Mouse (Mus musculus): Measurements from ENCODE around the gene Rap1gap. TPM values are rescaled to one million over a fixed set of nuclear protein-coding genes. Genes with fewer than 3 reads are reported as not detected.

The Rap1gap gene
- total RNA-seq (2015; ENCODE audit: low replicate concordance) (not detected in 2 replicates), total RNA-seq (2017; ENCODE audit: low replicate concordance) (not detected in 2 replicates)

DNA sequence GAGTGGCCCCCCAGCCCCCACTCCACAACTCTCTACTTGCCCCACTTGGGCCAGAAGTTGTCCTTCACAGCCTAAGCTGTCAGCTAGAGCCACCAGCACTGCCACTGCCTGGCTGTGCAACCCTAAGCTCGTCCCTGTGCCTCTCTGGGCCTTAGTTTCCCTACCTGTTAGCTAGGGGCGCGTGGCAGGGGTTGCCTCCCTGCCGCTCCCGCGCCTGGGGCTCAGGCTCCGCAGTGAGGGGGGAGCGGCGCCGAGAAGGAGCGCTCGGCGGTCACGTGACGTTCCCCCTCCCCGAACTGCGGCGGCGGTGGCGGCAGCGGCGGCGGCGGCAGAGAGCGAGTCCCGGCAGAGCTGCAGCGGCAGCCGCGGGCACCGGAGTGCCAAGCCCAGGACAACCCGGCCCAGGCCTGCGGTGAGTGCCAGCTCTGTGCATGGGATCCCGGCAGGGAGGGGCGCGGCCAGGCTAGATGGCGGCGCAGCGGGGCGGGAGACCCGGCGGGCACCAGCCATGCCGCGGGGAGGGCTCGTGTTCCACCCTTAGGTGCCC, at the start of gene Rap1gap:
Gene Rap1gap, plus strand, starts transcription at position 294 of the 547 bp plus-strand sequence.
- no peak for ATAC-seq (replicated peaks; ENCODE audit: low FRiP score, poor library complexity, severe bottlenecking)

DNA sequence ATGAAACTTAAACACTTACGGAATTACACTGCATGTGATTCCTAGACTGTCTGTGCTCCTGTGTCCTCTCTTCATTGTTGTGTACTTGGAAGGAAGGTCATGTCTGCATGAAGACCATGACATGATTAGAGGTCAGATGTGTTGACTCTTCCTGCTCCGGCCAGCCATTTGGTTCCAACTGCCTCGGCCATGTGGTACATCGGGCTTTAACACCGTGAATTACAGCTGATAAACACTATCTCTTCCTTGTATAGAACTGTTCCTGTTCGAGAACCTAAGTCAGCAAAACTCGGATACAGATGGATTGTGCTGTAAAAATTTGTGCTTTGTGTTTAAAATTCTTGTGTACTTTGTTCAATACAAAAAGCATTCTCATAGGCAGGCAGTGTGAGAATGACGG, 41.7 kb upstream of the Rap1gap start:
- no peak for ATAC-seq (replicated peaks; ENCODE audit: low FRiP score, poor library complexity, severe bottlenecking)

GRCm38 (mm10) chr4:137627476-137628235, 36.9 kb upstream of the Rap1gap start:
- ATAC-seq (replicated peaks; ENCODE audit: low FRiP score, poor library complexity, severe bottlenecking): no peak

DNA sequence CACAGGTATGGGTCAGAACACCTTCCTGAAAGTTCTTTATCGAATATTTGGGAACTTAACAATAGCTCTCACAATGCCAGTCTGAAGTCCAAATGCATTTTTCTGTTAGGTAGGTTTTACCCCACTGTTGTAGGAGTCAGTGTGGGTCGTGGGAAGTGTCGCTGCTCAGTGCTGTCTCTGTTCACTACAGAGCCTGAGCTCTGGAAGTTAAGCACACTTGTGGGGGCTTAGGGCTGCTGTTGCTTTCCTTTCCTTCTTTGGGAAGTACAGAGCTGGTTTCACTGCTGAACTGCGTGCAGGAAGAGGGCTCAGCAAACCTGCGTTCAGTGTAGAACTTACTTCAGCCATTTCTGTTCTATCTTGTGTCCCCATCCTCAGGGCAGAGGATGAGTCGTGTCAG, 36.1 kb upstream of the Rap1gap start:
- no peak for ATAC-seq (replicated peaks; ENCODE audit: low FRiP score, poor library complexity, severe bottlenecking)

- ATAC-seq (replicated peaks; ENCODE audit: low FRiP score, poor library complexity, severe bottlenecking): no peak
Measured at GRCm38 (mm10) chr4:137629354-137629753, 35.2 kb upstream of the Rap1gap start.

- no peak for ATAC-seq (replicated peaks; ENCODE audit: low FRiP score, poor library complexity, severe bottlenecking)
Measured at GRCm38 (mm10) chr4:137630153-137630552, 34.4 kb upstream of the Rap1gap start.

GRCm38 (mm10) chr4:137631596-137631995, 32.9 kb upstream of the Rap1gap start:
- no peak for ATAC-seq (replicated peaks; ENCODE audit: low FRiP score, poor library complexity, severe bottlenecking)

- ATAC-seq (replicated peaks; ENCODE audit: low FRiP score, poor library complexity, severe bottlenecking): no peak
Measured at GRCm38 (mm10) chr4:137633394-137633793, 31.1 kb upstream of the Rap1gap start.

GRCm38 (mm10) chr4:137636597-137636996, 27.9 kb upstream of the Rap1gap start:
- no peak for ATAC-seq (replicated peaks; ENCODE audit: low FRiP score, poor library complexity, severe bottlenecking)

DNA sequence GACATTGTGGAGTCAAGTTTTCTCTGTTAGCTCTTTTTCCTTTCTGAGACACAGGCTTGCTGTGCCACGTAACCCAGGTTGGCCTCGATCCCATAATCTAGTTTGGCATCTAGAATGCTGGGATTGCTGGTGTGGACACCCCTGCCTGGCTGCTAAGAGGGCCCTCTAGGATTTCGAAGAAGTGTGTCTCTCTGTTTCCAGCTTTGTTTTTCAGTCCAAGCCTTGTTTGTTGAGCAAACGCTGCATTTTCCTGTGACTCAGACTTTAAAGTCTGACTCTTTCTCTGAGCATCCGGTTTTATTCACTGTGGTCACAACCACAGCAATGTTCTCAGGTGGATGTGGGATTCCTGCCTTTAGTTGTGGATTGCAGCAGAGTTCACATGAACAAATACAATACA, 23.0 kb upstream of the Rap1gap start:
- no peak for ATAC-seq (replicated peaks; ENCODE audit: low FRiP score, poor library complexity, severe bottlenecking)

- no peak for ATAC-seq (replicated peaks; ENCODE audit: low FRiP score, poor library complexity, severe bottlenecking)
Measured at GRCm38 (mm10) chr4:137642101-137642500, 22.4 kb upstream of the Rap1gap start.

- no peak for ATAC-seq (replicated peaks; ENCODE audit: low FRiP score, poor library complexity, severe bottlenecking)
Measured at GRCm38 (mm10) chr4:137643459-137643858, 21.1 kb upstream of the Rap1gap start.

DNA sequence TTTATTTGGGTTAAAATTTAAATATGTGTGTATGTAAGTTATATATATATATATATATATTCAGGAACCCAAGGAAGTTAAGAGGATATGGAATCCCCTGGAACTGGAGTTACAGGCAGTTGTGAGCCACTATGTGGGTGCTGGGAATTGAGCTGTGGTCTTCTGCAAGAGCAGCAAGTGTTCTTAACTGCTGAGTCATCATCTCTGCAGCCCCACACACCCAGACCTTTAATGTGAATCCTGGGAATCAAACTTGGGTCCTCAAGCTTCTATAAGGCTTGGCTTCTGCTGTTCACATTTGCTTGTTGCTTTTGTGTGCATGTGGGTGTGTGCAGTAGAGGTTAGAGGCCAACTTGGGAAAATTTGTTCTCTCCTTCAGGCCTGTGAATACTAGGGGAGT, 18.3 kb upstream of the Rap1gap start:
- no peak for ATAC-seq (replicated peaks; ENCODE audit: low FRiP score, poor library complexity, severe bottlenecking)

DNA sequence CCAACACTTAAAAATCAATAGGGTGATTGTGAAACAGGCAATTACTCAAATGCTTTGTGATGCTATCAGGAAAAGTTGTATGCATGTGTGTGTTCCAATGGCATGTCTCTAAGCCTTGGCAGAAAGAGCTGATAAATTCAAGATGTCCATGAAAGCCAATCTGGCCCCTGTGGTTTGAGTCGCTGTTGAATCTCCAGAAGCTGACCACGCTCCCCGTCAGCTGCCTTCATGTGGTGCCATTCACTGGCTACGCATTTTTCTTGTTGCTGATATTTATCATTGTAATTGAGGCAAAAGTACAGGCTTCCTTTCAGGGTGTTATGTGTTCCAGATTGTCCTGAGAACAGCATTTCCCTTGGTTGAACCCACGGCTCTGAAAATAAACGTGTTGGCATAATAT, 16.9 kb upstream of the Rap1gap start:
- ATAC-seq (replicated peaks; ENCODE audit: low FRiP score, poor library complexity, severe bottlenecking): no peak

GRCm38 (mm10) chr4:137648230-137648629, 16.3 kb upstream of the Rap1gap start:
- ATAC-seq (replicated peaks; ENCODE audit: low FRiP score, poor library complexity, severe bottlenecking): no peak

GRCm38 (mm10) chr4:137650912-137651311, 13.6 kb upstream of the Rap1gap start:
- no peak for ATAC-seq (replicated peaks; ENCODE audit: low FRiP score, poor library complexity, severe bottlenecking)

DNA sequence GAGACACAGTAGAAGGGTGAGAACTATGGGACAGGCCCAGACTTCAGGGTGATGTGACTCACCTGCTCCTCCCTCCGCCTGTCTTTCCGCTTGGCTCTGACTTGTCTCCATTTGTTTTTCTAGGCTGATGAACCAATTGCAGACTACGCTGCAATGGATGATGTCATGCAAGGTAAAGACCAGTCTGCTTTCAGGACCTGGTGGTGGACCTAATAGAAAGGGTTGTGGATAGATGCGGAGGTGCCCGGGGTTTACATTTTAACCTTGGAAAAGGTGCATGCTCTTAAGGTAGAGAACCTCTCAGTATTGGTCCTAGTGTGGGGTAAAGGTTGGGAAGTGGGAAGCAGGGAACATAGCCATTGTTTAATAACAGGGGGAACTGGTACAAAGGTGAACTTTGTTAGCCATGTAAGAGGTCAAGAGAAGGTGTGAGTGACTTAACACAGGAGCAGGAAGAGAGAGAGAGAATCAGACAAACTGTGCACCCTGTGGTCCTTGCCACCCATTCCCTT, 11.6 kb upstream of the Rap1gap start:
- no peak for ATAC-seq (replicated peaks; ENCODE audit: low FRiP score, poor library complexity, severe bottlenecking)

- no peak for ATAC-seq (replicated peaks; ENCODE audit: low FRiP score, poor library complexity, severe bottlenecking)
Measured at GRCm38 (mm10) chr4:137655241-137656031, 9.1 kb upstream of the Rap1gap start.

- no peak for ATAC-seq (replicated peaks; ENCODE audit: low FRiP score, poor library complexity, severe bottlenecking)
Measured at GRCm38 (mm10) chr4:137657674-137658073, 6.9 kb upstream of the Rap1gap start.

- no peak for ATAC-seq (replicated peaks; ENCODE audit: low FRiP score, poor library complexity, severe bottlenecking)
Measured at GRCm38 (mm10) chr4:137659541-137659940, 5.0 kb upstream of the Rap1gap start.

Data from erythroid progenitor cell, adult 5-6 weeks (primary cell).